Mouse (Mus musculus): ENCODE measurements around the gene Dhdds.

The Dhdds gene

GRCm38 (mm10) chr4:134000466-134001438 lies at the start of gene Dhdds:
TSS of gene Dhdds (minus strand) at chr4:134000918.
- peak; percentile 97 for DNase-seq

GRCm38 (mm10) chr4:134047648-134048047 lies 46.9 kb upstream of the Dhdds start:
- DNase-seq = no peak

- DNase-seq = no peak
Observed at GRCm38 (mm10) chr4:134043041-134043440, 42.3 kb upstream of the Dhdds start.

GRCm38 (mm10) chr4:134041317-134042123 lies 40.8 kb upstream of the Dhdds start:
- peak; percentile 46 for DNase-seq

GRCm38 (mm10) chr4:134035953-134036352 lies 35.2 kb upstream of the Dhdds start:
- peak; percentile 75 for DNase-seq

- DNase-seq = no peak
Observed at GRCm38 (mm10) chr4:134025802-134026201, 25.1 kb upstream of the Dhdds start.

GRCm38 (mm10) chr4:134020621-134021020 lies 19.9 kb upstream of the Dhdds start:
- peak; percentile 83 for DNase-seq

- DNase-seq = no peak
Observed at GRCm38 (mm10) chr4:134019641-134020351, 19.1 kb upstream of the Dhdds start.

GRCm38 (mm10) chr4:134019210-134019609 lies 18.5 kb upstream of the Dhdds start:
- DNase-seq = no peak

- no peak for DNase-seq
Observed at GRCm38 (mm10) chr4:134018779-134019145, 18.0 kb upstream of the Dhdds start, which contains the start of gene Lin28a. TSS of gene Lin28a (minus strand) at chr4:134018841.

GRCm38 (mm10) chr4:134018038-134018778 lies 17.5 kb upstream of the Dhdds start:
- no peak for DNase-seq

- DNase-seq = no peak
Observed at GRCm38 (mm10) chr4:134017201-134017865, 16.6 kb upstream of the Dhdds start.

- DNase-seq = no peak
Observed at GRCm38 (mm10) chr4:134016767-134017166, 16.0 kb upstream of the Dhdds start.

GRCm38 (mm10) chr4:134016208-134016607 lies 15.5 kb upstream of the Dhdds start:
- DNase-seq = no peak

GRCm38 (mm10) chr4:134012858-134013528 lies 12.3 kb upstream of the Dhdds start:
- no peak for DNase-seq

- DNase-seq = no peak
Observed at GRCm38 (mm10) chr4:134011450-134012414, 11.0 kb upstream of the Dhdds start.

GRCm38 (mm10) chr4:134009709-134010108 lies 9.0 kb upstream of the Dhdds start:
- no peak for DNase-seq

- no peak for DNase-seq
Observed at GRCm38 (mm10) chr4:134006845-134007244, 6.1 kb upstream of the Dhdds start.

- DNase-seq = no peak
Observed at GRCm38 (mm10) chr4:134005581-134006358, 5.1 kb upstream of the Dhdds start.
